Mouse (Mus musculus): ENCODE measurements at regions not wholly inside any gene's neighbourhood (a gene's known extent, or its start where the extent isn't known, plus 50 kb on each side); places are given as distances from the start of the nearest gene placed in this dataset.

DNA sequence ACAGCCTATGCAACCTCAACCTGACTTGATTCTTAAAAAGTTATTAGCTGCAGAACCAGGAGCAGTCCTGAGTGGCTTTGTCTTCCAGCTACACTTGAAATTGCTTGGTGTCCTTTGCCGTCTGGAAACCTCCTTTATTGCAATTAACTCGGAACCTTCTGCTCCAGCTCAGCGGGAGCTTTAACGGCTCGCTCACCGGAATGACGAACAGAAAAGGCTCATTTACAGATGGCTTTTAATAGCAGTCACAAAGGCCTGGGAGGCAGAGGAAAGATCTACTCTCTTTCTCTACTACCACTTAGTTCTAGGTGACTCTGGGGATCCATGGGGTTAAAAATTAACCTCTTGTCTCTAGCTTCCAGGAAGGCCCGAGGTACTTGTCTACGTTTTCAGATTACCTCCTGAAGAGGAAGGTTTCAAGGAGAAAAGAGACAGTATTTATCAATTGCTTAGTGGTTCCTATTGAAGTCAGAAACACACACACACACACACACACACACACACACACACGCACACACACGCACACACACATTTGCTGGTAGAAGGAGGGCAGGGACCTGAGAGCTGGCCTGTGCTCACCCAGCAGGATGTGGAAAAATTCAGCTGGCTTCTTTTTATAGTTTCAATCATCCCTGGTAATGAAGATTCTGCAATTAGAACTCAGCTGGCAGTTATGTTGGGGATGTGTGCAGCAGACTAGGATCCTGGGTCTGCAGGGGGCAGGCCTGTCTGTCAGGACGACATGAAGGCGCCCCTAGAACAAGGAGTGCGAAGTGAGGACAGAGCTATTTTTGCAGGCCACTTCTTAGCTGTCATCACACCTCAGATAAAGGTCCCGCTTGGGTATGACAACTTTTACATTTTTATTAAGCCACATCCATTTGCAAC is 62.4 kb upstream of the Man1a2 start:
- WGBS, result 34% methylated on average over 15 of the region's 15 CpGs
- peak; percentile 56; the same call in 1 of the 2 replicates for ATAC-seq (ENCODE audit: extremely low read depth, insufficient number of reproducible peaks, low FRiP score, low TSS enrichment)
- peaks cover 26% of the 10 kb centered on the region for H3K4me1 ChIP-seq
- H3K9me3 ChIP-seq, result no peaks in the 10 kb centered on the region
- peaks cover 3% of the 10 kb centered on the region; the same call in 1 of the 2 replicates for H3K27me3 ChIP-seq (replicated peaks)
- H3K36me3 ChIP-seq, result no peaks in the 10 kb centered on the region
- H3K9ac ChIP-seq, result no peak overlapping the region
- H3K4me2 ChIP-seq, result peak overlapping the region; percentile 32
- no peak overlapping the region for H3K4me3 ChIP-seq
- H3K27ac ChIP-seq (replicated peaks), result peak overlapping the region; percentile 80

GRCm38 (mm10) chr3:100737660-100738059 is 52.4 kb upstream of the Man1a2 start:
- peaks cover 4% of the 10 kb centered on the region; the same call in 1 of the 2 replicates for H3K4me1 ChIP-seq
- 85% methylated on average over 7 of the region's 7 CpGs for WGBS
- no peak overlapping the region for H3K27ac ChIP-seq (replicated peaks)
- H3K27me3 ChIP-seq (replicated peaks), result 0 out of 2 replicates have a peak, but pooled peaks cover 3% of the 10 kb centered on the region
- no peaks in the 10 kb centered on the region for H3K9me3 ChIP-seq
- no peaks in the 10 kb centered on the region for H3K36me3 ChIP-seq
- no peak overlapping the region for H3K9ac ChIP-seq
- H3K4me2 ChIP-seq, result no peak overlapping the region
- H3K4me3 ChIP-seq, result no peak overlapping the region
- ATAC-seq (ENCODE audit: extremely low read depth, insufficient number of reproducible peaks, low FRiP score, low TSS enrichment), result no peak

GRCm38 (mm10) chr3:100736539-100736938 is 51.2 kb upstream of the Man1a2 start:
- Histone ChIP-seq H3K9ac (no peak overlapping the region), H3K4me3 (no peak overlapping the region), H3K4me1 (peaks cover 4% of the 10 kb centered on the region; the same call in 1 of the 2 replicates), H3K27me3 (replicated peaks) (0 out of 2 replicates have a peak, but pooled peaks cover 3% of the 10 kb centered on the region), H3K36me3 (no peaks in the 10 kb centered on the region), H3K9me3 (no peaks in the 10 kb centered on the region), H3K27ac (replicated peaks) (no peak overlapping the region), H3K4me2 (no peak overlapping the region)
- WGBS, result 73% methylated on average over 3 of the region's 3 CpGs
- no peak for ATAC-seq (ENCODE audit: extremely low read depth, insufficient number of reproducible peaks, low FRiP score, low TSS enrichment)

Data from heart, embryonic 13.5 days (tissue).